ENCODE assay signal across 11 mouse cellular contexts in genomic region chrX:167719564-167719981, GRCm38 (mm10).
DNase-seq lines count a peak whose midpoint lies in the region; ATAC-seq lines count a peak whose summit lies in the region.
"Had no signal": no experiment of that assay in that cellular context is flagged by ENCODE, and none has a peak within 500 bp of the region (broad histone marks: within the 10 kb centered on the region; RNA-seq: fewer than 3 reads in every experiment).

No protein-coding gene starts in this region.

- H3K4me2 ChIP-seq in intestine, embryonic 16.5 days (ENCODE audit: low read depth, low read length): no peak overlapping the region
- H3K4me2 ChIP-seq: midbrain, embryonic 13.5 days had no signal

- H3K27me3 ChIP-seq in intestine, embryonic 16.5 days (replicated peaks; ENCODE audit: control insufficient read depth, insufficient read depth, low read length): no peaks in the 10 kb centered on the region; the same call in 1 of the 2 replicates

- WGBS in intestine, embryonic 16.5 days: 65% methylated on average over 3 of the region's 3 CpGs

- H3K9me3 ChIP-seq in intestine, embryonic 16.5 days (ENCODE audit: control insufficient read depth, low read length): no peaks in the 10 kb centered on the region
- H3K9me3 ChIP-seq: midbrain, embryonic 13.5 days had no signal

- intact Hi-C loops in left cerebral cortex, postnatal 4 days (cut with DNase I): no loop called here

- DNase-seq in cerebellum, adult 11 months: peak; percentile 12
- no peak for DNase-seq in cerebellum, postnatal 4 days (ENCODE audit: low spot score in 2 of 2)
- DNase-seq in left cerebral cortex, postnatal 4 days: peak; percentile 1
- no peak for DNase-seq in left cerebral cortex, adult 11 months (ENCODE audit: low spot score)
- peak; percentile 2 to 14 for DNase-seq in kidney, postnatal 4 days
- no peak for DNase-seq in MN1 (ENCODE audit: low spot score)
- no peak for DNase-seq in layer of hippocampus, adult 9-10 months (ENCODE audit: low spot score)
- DNase-seq: lung, postnatal 10 days; right cerebral cortex, postnatal 14 days had no signal

- no peaks in the 10 kb centered on the region for H3K36me3 ChIP-seq in intestine, embryonic 16.5 days (ENCODE audit: control insufficient read depth, insufficient read depth, low read length)
- H3K36me3 ChIP-seq: midbrain, embryonic 13.5 days had no signal

- H3K27ac ChIP-seq in intestine, embryonic 16.5 days (ENCODE audit: low read length): no peak overlapping the region
- H3K27ac ChIP-seq: midbrain, embryonic 13.5 days had no signal

- no peak overlapping the region for H3K9ac ChIP-seq in intestine, embryonic 16.5 days (ENCODE audit: low read depth, low read length)
- H3K9ac ChIP-seq: midbrain, embryonic 13.5 days had no signal

- H3K4me3 ChIP-seq in intestine, embryonic 16.5 days (ENCODE audit: low read length): no peak overlapping the region
- H3K4me3 ChIP-seq: midbrain, embryonic 13.5 days had no signal

- peak; percentile 82 for ATAC-seq in intestine, embryonic 16.5 days
- ATAC-seq: midbrain, embryonic 13.5 days had no signal

- no peaks in the 10 kb centered on the region for H3K4me1 ChIP-seq in intestine, embryonic 16.5 days (ENCODE audit: control insufficient read depth, insufficient read depth, low read length)
- H3K4me1 ChIP-seq: midbrain, embryonic 13.5 days had no signal

Comparison
In these comparisons a context has a peak if more than half of its experiments do, and no peak if none do; other contexts are left out.
1. DNase-seq: peak in cerebellum, adult 11 months (single experiment), left cerebral cortex, postnatal 4 days (single experiment) and kidney, postnatal 4 days (2 of 2); none in cerebellum, postnatal 4 days (0 of 2), left cerebral cortex, adult 11 months (single experiment), MN1 (single experiment) and layer of hippocampus, adult 9-10 months (single experiment).